Mouse (Mus musculus): Measurements from ENCODE around the gene Socs2.

DNA sequence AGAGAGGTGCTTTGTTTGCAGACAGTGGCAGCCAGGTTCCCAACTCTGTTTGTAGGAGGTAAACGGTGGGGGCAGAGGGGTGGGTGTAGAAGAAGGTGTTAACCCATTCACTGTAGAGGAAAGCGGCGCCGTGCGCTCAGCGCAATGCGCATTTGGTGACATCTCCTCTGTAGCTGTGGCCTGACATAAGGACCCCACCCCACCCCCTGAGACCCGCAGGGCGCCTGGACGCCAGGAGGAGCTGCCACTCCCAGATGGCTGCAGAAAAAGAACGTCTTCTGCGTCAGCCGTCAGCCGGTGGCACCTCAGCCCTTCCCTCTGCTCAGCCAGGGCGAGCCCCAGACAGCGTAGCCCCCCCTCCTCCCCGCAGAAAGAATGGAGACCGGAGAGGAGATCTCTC lies 18.5 kb downstream of the Socs2 start:
- TF ChIP-seq POLR2A (IDR thresholded peaks at IDR 0.05; ENCODE audit: borderline replicate concordance, extremely low read depth, insufficient read depth, insufficient read length, poor library complexity, severe bottlenecking): no peak
- TF ChIP-seq CTCF (IDR thresholded peaks at IDR 0.05; ENCODE audit: borderline replicate concordance, extremely low read depth, insufficient read depth, insufficient read length): no peak
